Mouse (Mus musculus) right cerebral cortex, postnatal 4 days (tissue): ENCODE data around the gene Gm4302.
"Not testable (repeated sequence)": the region's sequence is repeated elsewhere in the genome, so short reads cannot be mapped to it uniquely, and the experiment has no call there.

Experiments
- DNase-seq: peaks from one replicate; pipeline ENCODE4 v3.0.0-alpha.2; 2022

The Gm4302 gene

GRCm38 (mm10) chr10:100340536-100340935, at the start of gene Gm4302:
Gene Gm4302 (plus strand): TSS chr10:100340836.
- DNase-seq: not testable (repeated sequence)

GRCm38 (mm10) chr10:100296105-100296504, 44.5 kb upstream of the Gm4302 start:
- DNase-seq: no peak

GRCm38 (mm10) chr10:100300106-100300505, 40.5 kb upstream of the Gm4302 start:
- DNase-seq: not testable (repeated sequence)

- not testable (repeated sequence) for DNase-seq
Observed at GRCm38 (mm10) chr10:100335376-100335775, 5.3 kb upstream of the Gm4302 start, which contains the start of gene Gm4301. Gene Gm4301 (plus strand): TSS chr10:100335676.

- not testable (repeated sequence) for DNase-seq
Observed at GRCm38 (mm10) chr10:100345672-100346071, 5.0 kb downstream of the Gm4302 start, which contains the start of gene Gm4303. Gene Gm4303 (plus strand): TSS chr10:100345972.

- DNase-seq: not testable (repeated sequence)
Observed at GRCm38 (mm10) chr10:100350793-100351192, 10.2 kb downstream of the Gm4302 start, which contains the start of gene Gm4305. Gene Gm4305 (plus strand): TSS chr10:100351093.

- peak; percentile 2 for DNase-seq
Observed at GRCm38 (mm10) chr10:100356841-100357240, 16.2 kb downstream of the Gm4302 start.

GRCm38 (mm10) chr10:100361038-100361437, 20.4 kb downstream of the Gm4302 start, which contains the start of gene Gm4307:
Gene Gm4307 (plus strand): TSS chr10:100361338.
- not testable (repeated sequence) for DNase-seq

GRCm38 (mm10) chr10:100382460-100382859, 41.8 kb downstream of the Gm4302 start, which contains the start of gene Gm4312:
Gene Gm4312 (minus strand): TSS chr10:100382560.
- not testable (repeated sequence) for DNase-seq
